Mouse (Mus musculus) Patski (cell line): ENCODE results near the gene Oprl1. TPM values are rescaled to one million over a fixed set of nuclear protein-coding genes. Genes with fewer than 3 reads are reported as not detected.

Experiments used
- ATAC-seq: fragments of 100-300 bp; one replicate; pipeline ENCODE4 v1.8.0; 2021
- CTCF ChIA-PET: fragments of 350-600 bp; sonication (Branson Sonifier 250); formaldehyde crosslinking; loops from one replicate; lab custom pipeline; 2022; ENCODE audit warnings: inconsistent platforms; lab: Charles Lee
- POLR2A ChIA-PET: fragments of 350-600 bp; sonication (Branson Sonifier 250); formaldehyde crosslinking; loops from one replicate; lab custom pipeline; 2022; ENCODE audit warnings: antibody characterized with exemption, inconsistent platforms; lab: Charles Lee
- DNase-seq: peaks from one replicate; pipeline ENCODE4 v3.0.0-alpha.2; 2011; ENCODE audit warnings: low read depth, low spot score
- H3K27me3 ChIP-seq: fragments of 371-371 bp; one replicate; pipeline ENCODE4 v1.5.1; 2021
- CTCF ChIP-seq: fragments of 100-300 bp; IDR thresholded peaks from one replicate; pipeline ENCODE4 v1.5.1; 2021
- in situ Hi-C: fragments of 300-500 bp; cut with MboI; formaldehyde crosslinking; loops from 3 replicates; pipeline ENCODE4 v1.11.1; 2018; ENCODE audit warnings: low pct_unique_long_range_greater_than_20kb, mixed read lengths
- polyA plus RNA-seq: library from polyadenylated mRNA; unstranded; gene quantifications from one replicate; pipeline ENCODE4 v1.2.3, GENCODE M21; 2021

The Oprl1 gene
- polyA plus RNA-seq, 1 experiment from 2014 or later, result not detected

- in situ Hi-C loops, result no loop called here
- ChIA-PET CTCF (no interaction called here), POLR2A (no interaction called here)
- no peak for TF ChIP-seq CTCF
- peaks cover 57% of the 10 kb centered on the region for H3K27me3 ChIP-seq
- no peak for ATAC-seq
- DNase-seq, result no peak
Measured at GRCm38 (mm10) chr2:181715382-181715781, 566 bp downstream of the Oprl1 start.

- TF ChIP-seq CTCF, result no peak
- in situ Hi-C loops, result no loop called here
- ChIA-PET CTCF (no interaction called here), POLR2A (no interaction called here)
- peaks cover 56% of the 10 kb centered on the region for H3K27me3 ChIP-seq
- ATAC-seq, result no peak
- DNase-seq, result no peak
Measured at GRCm38 (mm10) chr2:181716991-181717390, 2.2 kb downstream of the Oprl1 start.

- POLR2A ChIA-PET, result no interaction called here
- TF ChIP-seq CTCF, result no peak
- DNase-seq (no peak), ATAC-seq (no peak)
- in situ Hi-C loops, result loop anchor here (5.0 kb wide), 1 partner anchor 147 kb away; no protein-coding TSS in a partner anchor
- peaks cover 34% of the 10 kb centered on the region for H3K27me3 ChIP-seq
- CTCF ChIA-PET, result no interaction called here
Measured at GRCm38 (mm10) chr2:181720061-181720460, 5.2 kb downstream of the Oprl1 start.

GRCm38 (mm10) chr2:181721200-181721599, 6.4 kb downstream of the Oprl1 start:
- CTCF ChIA-PET, result no interaction called here
- DNase-seq (no peak), ATAC-seq (no peak)
- no peak for TF ChIP-seq CTCF
- POLR2A ChIA-PET, result no interaction called here
- in situ Hi-C loops, result loop anchor here (5.0 kb wide), 1 partner anchor 146 kb away; no protein-coding TSS in a partner anchor
- H3K27me3 ChIP-seq, result peaks cover 33% of the 10 kb centered on the region

- POLR2A ChIA-PET, result no interaction called here
- no peak for DNase-seq
- in situ Hi-C loops, result loop anchor here (5.0 kb wide), 1 partner anchor 145 kb away; no protein-coding TSS in a partner anchor
- peaks cover 34% of the 10 kb centered on the region for H3K27me3 ChIP-seq
- CTCF ChIA-PET, result interaction anchor here (1.0 kb wide), 1 partner anchor 144 kb away, joined by 3 read pairs; no protein-coding TSS in a partner anchor
- TF ChIP-seq CTCF, result peak; percentile 77
- no peak for ATAC-seq
Measured at GRCm38 (mm10) chr2:181722213-181722612, 7.4 kb downstream of the Oprl1 start.

GRCm38 (mm10) chr2:181727659-181728262, 12.9 kb downstream of the Oprl1 start:
- peaks cover 39% of the 10 kb centered on the region for H3K27me3 ChIP-seq
- in situ Hi-C loops, result no loop called here
- DNase-seq, result no peak
- TF ChIP-seq CTCF, result no peak
- ATAC-seq, result no peak
- ChIA-PET POLR2A (interaction anchor here (0.6 kb wide), 1 partner anchor 28 kb away, joined by 3 read pairs; no protein-coding TSS in a partner anchor), CTCF (no interaction called here)

GRCm38 (mm10) chr2:181730051-181730450, 15.2 kb downstream of the Oprl1 start:
- ATAC-seq (no peak), DNase-seq (no peak)
- peaks cover 46% of the 10 kb centered on the region for H3K27me3 ChIP-seq
- CTCF ChIA-PET, result no interaction called here
- in situ Hi-C loops, result no loop called here
- TF ChIP-seq CTCF, result no peak
- POLR2A ChIA-PET, result no interaction called here

- DNase-seq (no peak), ATAC-seq (no peak)
- CTCF ChIA-PET, result no interaction called here
- in situ Hi-C loops, result no loop called here
- TF ChIP-seq CTCF, result no peak
- H3K27me3 ChIP-seq, result peaks cover 17% of the 10 kb centered on the region
- POLR2A ChIA-PET, result no interaction called here
Measured at GRCm38 (mm10) chr2:181752626-181753025, 37.8 kb downstream of the Oprl1 start.

- in situ Hi-C loops, result no loop called here
- TF ChIP-seq CTCF, result no peak
- ChIA-PET CTCF (no interaction called here), POLR2A (no interaction called here)
- ATAC-seq (no peak), DNase-seq (no peak)
- H3K27me3 ChIP-seq, result peaks cover 41% of the 10 kb centered on the region
Measured at GRCm38 (mm10) chr2:181758147-181758725, 43.4 kb downstream of the Oprl1 start.

- ATAC-seq, result no peak
- ChIA-PET POLR2A (no interaction called here), CTCF (no interaction called here)
- TF ChIP-seq CTCF, result no peak
- H3K27me3 ChIP-seq, result peaks cover 43% of the 10 kb centered on the region
- in situ Hi-C loops, result no loop called here
- DNase-seq, result no peak
Measured at GRCm38 (mm10) chr2:181759041-181759440, 44.2 kb downstream of the Oprl1 start.

- peaks cover 70% of the 10 kb centered on the region for H3K27me3 ChIP-seq
- ChIA-PET POLR2A (no interaction called here), CTCF (no interaction called here)
- in situ Hi-C loops, result no loop called here
- ATAC-seq, result no peak
- no peak for DNase-seq
- TF ChIP-seq CTCF, result no peak
Measured at GRCm38 (mm10) chr2:181763006-181763830, 48.4 kb downstream of the Oprl1 start, which contains the start of gene Myt1. TSS of gene Myt1 (plus strand) at chr2:181763332.
